In the genomic region with DNA sequence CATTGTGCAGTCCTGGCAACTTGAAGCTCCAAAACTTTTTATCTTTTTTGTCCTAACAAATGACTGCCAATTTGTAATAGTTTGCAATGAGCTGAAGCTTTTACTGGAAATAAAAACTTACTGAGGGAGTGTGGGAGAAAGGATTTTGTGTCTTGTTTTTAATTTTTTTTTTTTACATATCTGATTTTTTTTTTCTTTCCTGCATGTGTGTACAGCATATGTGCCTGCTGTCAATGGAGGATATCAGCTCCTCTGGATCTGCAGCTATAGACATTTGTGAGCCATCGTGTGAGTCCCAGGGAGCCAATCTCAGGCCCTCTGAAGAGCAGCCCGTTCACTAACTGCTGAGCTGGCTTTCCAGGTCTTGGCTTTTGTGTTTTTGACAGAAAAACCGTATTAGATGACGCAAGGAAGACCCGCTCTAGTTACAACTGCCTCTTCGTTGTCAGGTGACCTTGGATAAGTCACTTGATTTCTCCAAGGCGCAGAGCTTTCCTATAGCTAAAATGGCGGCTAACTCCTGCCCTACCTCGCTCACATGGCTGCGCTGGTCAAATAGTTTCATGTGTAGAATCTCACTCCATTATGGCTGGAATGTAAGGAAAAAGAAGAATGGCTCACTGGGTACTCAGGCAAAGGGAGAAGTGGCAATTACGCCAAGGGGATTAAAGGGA, we compare ENCODE assay signal across 8 mouse cellular contexts. TPM values are rescaled to one million over a fixed set of nuclear protein-coding genes. Genes with fewer than 3 reads are reported as not detected.
DNase-seq lines count a peak whose midpoint lies in the region; ATAC-seq and TF ChIP-seq lines count a peak whose summit lies in the region.

No protein-coding gene starts in this region.

- 84% methylated on average over 11 of the region's 11 CpGs for WGBS in forebrain, embryonic 11.5 days
- WGBS in liver, embryonic 13.5 days (ENCODE audit: insufficient replicate concordance), result 74% methylated on average over 11 of the region's 11 CpGs

- ATAC-seq in forebrain, embryonic 11.5 days (replicated peaks; ENCODE audit: low FRiP score), result no peak
- ATAC-seq in liver, embryonic 13.5 days (ENCODE audit: low read depth), result no peak
- no peak for ATAC-seq in monocyte, adult 5-6 weeks (replicated peaks; ENCODE audit: insufficient number of reproducible peaks, low FRiP score, low TSS enrichment, poor library complexity, severe bottlenecking)

- peaks cover 24% of the 10 kb centered on the region for H3K4me1 ChIP-seq in forebrain, embryonic 11.5 days (replicated peaks; ENCODE audit: control insufficient read depth, insufficient read depth, low read length)
- peaks cover 68% of the 10 kb centered on the region for H3K4me1 ChIP-seq in liver, embryonic 13.5 days (replicated peaks)

- H3K4me3 ChIP-seq in gastrocnemius, adult 2 months, result peak overlapping the region; percentile 86
- H3K4me3 ChIP-seq in forebrain, embryonic 11.5 days (ENCODE audit: low read depth, low read length), result peak overlapping the region; percentile 51
- H3K4me3 ChIP-seq in liver, embryonic 13.5 days (replicated peaks), result peak overlapping the region; percentile 71

- no peaks in the 10 kb centered on the region for H3K36me3 ChIP-seq in forebrain, embryonic 11.5 days (ENCODE audit: control insufficient read depth, insufficient read depth, low read length)
- H3K36me3 ChIP-seq in liver, embryonic 13.5 days, result peaks cover 8% of the 10 kb centered on the region

- no peaks in the 10 kb centered on the region for H3K9me3 ChIP-seq in forebrain, embryonic 11.5 days (ENCODE audit: control insufficient read depth, low read length)
- H3K9me3 ChIP-seq in liver, embryonic 13.5 days (replicated peaks), result no peaks in the 10 kb centered on the region

- peak overlapping the region; percentile 79 for H3K9ac ChIP-seq in forebrain, embryonic 11.5 days (ENCODE audit: low read length)
- H3K9ac ChIP-seq in liver, embryonic 13.5 days, result peak overlapping the region; percentile 86

- intact Hi-C loops in gastrocnemius, adult 2 months (cut with DNase I), result no loop called here

- H3K27ac ChIP-seq in gastrocnemius, adult 2 months, result peak overlapping the region; percentile 94
- H3K27ac ChIP-seq in forebrain, embryonic 11.5 days (ENCODE audit: low read depth, low read length), result no peak overlapping the region
- peak overlapping the region; percentile 96 for H3K27ac ChIP-seq in liver, embryonic 13.5 days

- DNase-seq in gastrocnemius, adult 2 months, result no peak
- no peak for DNase-seq in gastrocnemius, postnatal 4 days (ENCODE audit: low spot score in 2 of 2)
- peak; percentile 95 for DNase-seq in 416B (ENCODE audit: low read depth)
- no peak for DNase-seq in forebrain, embryonic 11.5 days (ENCODE audit: low spot score)
- no peak for DNase-seq in liver, embryonic 13.5 days
- no peak for DNase-seq in right cerebral cortex, postnatal 25 days
- no peak for DNase-seq in adrenal gland, postnatal 25 days

- H3K27me3 ChIP-seq in forebrain, embryonic 11.5 days (ENCODE audit: control insufficient read depth, insufficient read depth, low read length), result peaks cover 14% of the 10 kb centered on the region; the same call in 1 of the 2 replicates
- H3K27me3 ChIP-seq in liver, embryonic 13.5 days, result peaks cover 21% of the 10 kb centered on the region

- H3K4me2 ChIP-seq in forebrain, embryonic 11.5 days (ENCODE audit: low read depth, low read length, severe bottlenecking), result peak overlapping the region; percentile 71
- H3K4me2 ChIP-seq in liver, embryonic 13.5 days, result peak overlapping the region; percentile 88

- no peak for TF ChIP-seq CTCF in gastrocnemius, adult 2 months (IDR thresholded peaks at IDR 0.05)

RNA-seq across cellular contexts. Expression of a gene that starts 1.6 kb away (rescaled TPM):
- total RNA-seq in gastrocnemius, adult 2 months (2021), result 10 to 100 TPM; 18.6 to 21.8 TPM
- total RNA-seq in gastrocnemius, postnatal 4 days (2021), result 10 to 100 TPM; 26.9 to 29.6 TPM
- 3.9 and 4.6 TPM in 2 replicates for polyA plus RNA-seq in forebrain, embryonic 11.5 days (2014; fragmentation: Nextera tagmentation; extraction: Ambion mirVana)
- 2.6 and 3.0 TPM in 2 replicates for polyA plus RNA-seq in liver, embryonic 13.5 days (2015; fragmentation: Nextera tagmentation; extraction: Ambion mirVana)
- total RNA-seq in monocyte, adult 5-6 weeks (2017), result 90.9 to 99.4 TPM (median 96.2 TPM) in 3 replicates
- total RNA-seq in adrenal gland, postnatal 25 days (2021), result 72.0 and 75.6 TPM in 2 replicates

RNA-seq across cellular contexts. Expression of a gene that starts 12.9 kb away (rescaled TPM):
- 10 to 100 TPM; 24.2 to 28.6 TPM for total RNA-seq in gastrocnemius, adult 2 months (2021)
- 10 to 100 TPM; 45.0 to 53.0 TPM for total RNA-seq in gastrocnemius, postnatal 4 days (2021)
- polyA plus RNA-seq in forebrain, embryonic 11.5 days (2014; fragmentation: Nextera tagmentation; extraction: Ambion mirVana), result 7.8 and 8.1 TPM in 2 replicates
- 60.4 and 62.2 TPM in 2 replicates for polyA plus RNA-seq in liver, embryonic 13.5 days (2015; fragmentation: Nextera tagmentation; extraction: Ambion mirVana)
- total RNA-seq in monocyte, adult 5-6 weeks (2017), result 21.8 to 32.6 TPM (median 28.3 TPM) in 3 replicates
- 92.1 and 129 TPM in 2 replicates for total RNA-seq in adrenal gland, postnatal 25 days (2021)

RNA-seq across cellular contexts. Expression of a gene that starts 12.9 kb away (rescaled TPM):
- 1 to 10 TPM; 4.6 to 5.9 TPM for total RNA-seq in gastrocnemius, adult 2 months (2021)
- 10 to 100 TPM in 1 of 2 experiments, 1 to 10 TPM in 1; 9.3 to 12.4 TPM for total RNA-seq in gastrocnemius, postnatal 4 days (2021)
- 0.69 and 0.86 TPM in 2 replicates for polyA plus RNA-seq in forebrain, embryonic 11.5 days (2014; fragmentation: Nextera tagmentation; extraction: Ambion mirVana)
- 0.28 and 0.50 TPM in 2 replicates for polyA plus RNA-seq in liver, embryonic 13.5 days (2015; fragmentation: Nextera tagmentation; extraction: Ambion mirVana)
- total RNA-seq in monocyte, adult 5-6 weeks (2017), result 0.97 TPM in 1 of 3 replicates, not detected in the others
- 9.1 and 13.7 TPM in 2 replicates for total RNA-seq in adrenal gland, postnatal 25 days (2021)

RNA-seq across cellular contexts. Expression of a gene that starts 17.8 kb away (rescaled TPM):
- 1 to 10 TPM; 2.0 to 3.6 TPM for total RNA-seq in gastrocnemius, adult 2 months (2021)
- total RNA-seq in gastrocnemius, postnatal 4 days (2021), result 1 to 10 TPM; 6.3 to 7.0 TPM
- polyA plus RNA-seq in forebrain, embryonic 11.5 days (2014; fragmentation: Nextera tagmentation; extraction: Ambion mirVana), result 8.7 and 9.2 TPM in 2 replicates
- 6.3 and 7.7 TPM in 2 replicates for polyA plus RNA-seq in liver, embryonic 13.5 days (2015; fragmentation: Nextera tagmentation; extraction: Ambion mirVana)
- 0.87 to 2.5 TPM in 2 of 3 replicates, not detected in the other for total RNA-seq in monocyte, adult 5-6 weeks (2017)
- 3.9 and 6.2 TPM in 2 replicates for total RNA-seq in adrenal gland, postnatal 25 days (2021)

RNA-seq across cellular contexts. Expression of a gene that starts 56.5 kb away (rescaled TPM):
- 1 to 10 TPM; 4.2 to 5.7 TPM for total RNA-seq in gastrocnemius, adult 2 months (2021)
- total RNA-seq in gastrocnemius, postnatal 4 days (2021), result 1 to 10 TPM; 8.1 to 8.2 TPM
- polyA plus RNA-seq in forebrain, embryonic 11.5 days (2014; fragmentation: Nextera tagmentation; extraction: Ambion mirVana), result 0.76 and 1.8 TPM in 2 replicates
- 3.0 TPM in 2 replicates for polyA plus RNA-seq in liver, embryonic 13.5 days (2015; fragmentation: Nextera tagmentation; extraction: Ambion mirVana)
- total RNA-seq in monocyte, adult 5-6 weeks (2017), result 189 to 455 TPM (median 252 TPM) in 3 replicates
- 15.6 and 19.9 TPM in 2 replicates for total RNA-seq in adrenal gland, postnatal 25 days (2021)
